Mouse (Mus musculus) neural tube, embryonic 13.5 days (tissue): ENCODE results near the gene Gucy2e. TPM values are rescaled to one million over a fixed set of nuclear protein-coding genes. Genes with fewer than 3 reads are reported as not detected.

ENCODE experiments used
- ATAC-seq: fragments of 200-750 bp; cut with Nextera tagmentation; 2 replicates; pipeline ENCODE4 v1.8.0; 2017; ENCODE audit warnings: low read depth, mild to moderate bottlenecking, moderate TSS enrichment, moderate library complexity
- H3K27ac ChIP-seq: fragments of 300-500 bp; sonication (generic); replicated peaks from 2 replicates; pipeline ENCODE4 v1.5.1; 2015; ENCODE audit warnings: moderate library complexity, mild to moderate bottlenecking, inconsistent platforms
- H3K27me3 ChIP-seq: fragments of 300-500 bp; sonication (generic); 2 replicates; pipeline ENCODE4 v1.6.1; 2015; ENCODE audit warnings: mild to moderate bottlenecking, inconsistent platforms
- H3K36me3 ChIP-seq: fragments of 300-500 bp; sonication (generic); 2 replicates; pipeline ENCODE4 v1.6.1; 2015; ENCODE audit warnings: mild to moderate bottlenecking, inconsistent platforms
- H3K4me1 ChIP-seq: fragments of 300-500 bp; sonication (generic); replicated peaks from 2 replicates; pipeline ENCODE4 v1.6.1; 2015; ENCODE audit warnings: inconsistent platforms
- H3K4me2 ChIP-seq: fragments of 300-500 bp; sonication (generic); 2 replicates; pipeline ENCODE4 v1.6.1; 2015; ENCODE audit warnings: inconsistent platforms, mild to moderate bottlenecking, moderate library complexity
- H3K4me3 ChIP-seq: fragments of 300-500 bp; sonication (generic); 2 replicates; pipeline ENCODE4 v1.5.1; 2015; ENCODE audit warnings: mild to moderate bottlenecking, inconsistent platforms
- H3K9ac ChIP-seq: fragments of 300-500 bp; sonication (generic); 2 replicates; pipeline ENCODE4 v1.6.1; 2015; ENCODE audit warnings: moderate library complexity, mild to moderate bottlenecking, inconsistent platforms
- H3K9me3 ChIP-seq: fragments of 300-500 bp; sonication (generic); 2 replicates; pipeline ENCODE4 v1.6.1; 2016; ENCODE audit warnings: inconsistent platforms
- WGBS: fragments of 180-500 bp; shearing (Covaris S2); methylation state at CpG from one replicate; pipeline ENCODE4 v1.1.7; 2015; 5-methylcytosine and 5-hydroxymethylcytosine counted together
- polyA plus RNA-seq: library from polyadenylated mRNA; unstranded; fragments of >200 nt; fragmentation: Nextera tagmentation; extraction: Ambion mirVana; gene quantifications from 2 replicates; pipeline ENCODE4 v1.2.1, GENCODE M21; 2015

The Gucy2e gene
- 0.21 TPM in 2 replicates for polyA plus RNA-seq

GRCm38 (mm10) chr11:69236926-69237260, at the start of gene Gucy2e:
Gucy2e (minus strand) TSS chr11:69237036.
- Histone ChIP-seq H3K4me2 (peak within 1 kb of the TSS; percentile 77), H3K9me3 (no peaks in the 10 kb centered on the region), H3K27me3 (peaks cover 51% of the 10 kb centered on the region), H3K36me3 (no peaks in the 10 kb centered on the region), H3K9ac (peak within 1 kb of the TSS; percentile 70), H3K4me3 (peak within 1 kb of the TSS; percentile 46), H3K27ac (peak within 1 kb of the TSS; percentile 83), H3K4me1 (peaks cover 22% of the 10 kb centered on the region)
- 28% methylated on average over 13 of the region's 13 CpGs for WGBS
- ATAC-seq: no peak

DNA sequence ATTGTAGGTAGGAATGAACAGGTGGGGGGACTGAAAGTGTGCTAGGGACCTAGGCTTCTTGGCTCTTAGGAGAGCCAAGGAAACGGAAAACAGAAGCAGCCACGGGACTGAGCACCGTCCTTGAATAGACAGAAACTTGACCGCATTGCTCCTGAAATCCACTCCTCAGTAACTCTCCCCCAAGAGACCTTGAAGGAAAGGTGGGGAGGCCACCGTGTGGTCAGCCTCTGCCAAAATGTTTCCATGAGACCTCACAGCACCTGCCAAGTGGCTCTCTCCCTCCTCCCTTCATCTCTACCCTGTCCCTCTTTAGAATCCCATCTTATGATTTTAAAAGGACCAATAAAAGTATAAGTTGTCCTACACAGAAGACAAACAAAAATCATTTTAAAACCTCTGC, 40.4 kb upstream of the Gucy2e start:
- Histone ChIP-seq H3K4me1 (no peaks in the 10 kb centered on the region), H3K4me2 (no peak overlapping the region), H3K9ac (no peak overlapping the region), H3K36me3 (no peaks in the 10 kb centered on the region), H3K9me3 (no peaks in the 10 kb centered on the region), H3K4me3 (no peak overlapping the region), H3K27me3 (no peaks in the 10 kb centered on the region), H3K27ac (no peak overlapping the region)
- WGBS: 69% methylated on average over 5 of the region's 5 CpGs
- no peak for ATAC-seq

GRCm38 (mm10) chr11:69276081-69276480, 39.2 kb upstream of the Gucy2e start:
- Histone ChIP-seq H3K4me2 (no peak overlapping the region), H3K4me1 (peaks cover 8% of the 10 kb centered on the region; the same call in 1 of the 2 replicates), H3K27ac (no peak overlapping the region), H3K9me3 (no peaks in the 10 kb centered on the region), H3K9ac (no peak overlapping the region), H3K27me3 (no peaks in the 10 kb centered on the region), H3K36me3 (no peaks in the 10 kb centered on the region), H3K4me3 (no peak overlapping the region)
- ATAC-seq: no peak
- 77% methylated on average over 2 of the region's 2 CpGs for WGBS

GRCm38 (mm10) chr11:69275650-69276049, 38.8 kb upstream of the Gucy2e start:
- Histone ChIP-seq H3K4me2 (no peak overlapping the region), H3K9ac (no peak overlapping the region), H3K27ac (no peak overlapping the region), H3K27me3 (no peaks in the 10 kb centered on the region), H3K9me3 (no peaks in the 10 kb centered on the region), H3K36me3 (no peaks in the 10 kb centered on the region), H3K4me3 (no peak overlapping the region), H3K4me1 (peaks cover 8% of the 10 kb centered on the region; the same call in 1 of the 2 replicates)
- WGBS: 83% methylated on average over 6 of the region's 6 CpGs
- ATAC-seq: no peak

DNA sequence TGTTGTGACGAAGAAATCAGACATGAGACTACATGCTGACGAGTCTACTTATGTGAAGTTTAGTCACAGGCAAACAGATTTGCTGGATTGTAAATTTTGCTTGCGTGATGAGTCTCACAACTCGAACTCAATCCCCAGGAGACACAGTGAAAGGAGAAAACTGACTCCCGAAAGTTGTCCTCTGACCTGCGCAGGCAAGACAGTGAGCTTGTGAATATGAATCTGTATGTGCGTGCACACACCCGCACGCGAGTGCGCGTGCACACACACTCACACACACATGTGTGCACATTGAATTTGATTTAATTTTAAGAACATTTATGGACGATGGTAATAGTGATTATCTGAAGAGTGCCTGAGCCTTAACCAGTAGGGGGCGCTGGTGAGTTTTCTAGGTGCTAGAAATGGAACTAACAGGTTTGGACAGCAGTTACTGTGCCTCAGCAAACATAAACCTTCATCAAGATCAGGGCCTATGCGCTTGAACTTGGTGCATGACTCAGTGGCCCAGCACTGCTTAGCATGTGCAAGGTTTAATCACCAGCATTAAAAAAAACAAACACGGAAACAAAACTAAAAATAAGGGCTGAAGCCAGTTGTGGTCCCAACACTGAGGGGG, 35.4 kb upstream of the Gucy2e start:
- Histone ChIP-seq H3K4me1 (peaks cover 12% of the 10 kb centered on the region; the same call in 1 of the 2 replicates), H3K27me3 (peaks cover 10% of the 10 kb centered on the region; the same call in 1 of the 2 replicates), H3K36me3 (no peaks in the 10 kb centered on the region), H3K9me3 (no peaks in the 10 kb centered on the region), H3K27ac (no peak overlapping the region), H3K4me3 (no peak overlapping the region), H3K4me2 (no peak overlapping the region), H3K9ac (no peak overlapping the region)
- no peak for ATAC-seq
- 45% methylated on average over 16 of the region's 16 CpGs for WGBS

- Histone ChIP-seq H3K36me3 (no peaks in the 10 kb centered on the region), H3K9ac (no peak overlapping the region), H3K4me1 (peaks cover 30% of the 10 kb centered on the region), H3K27me3 (peaks cover 10% of the 10 kb centered on the region; the same call in 1 of the 2 replicates), H3K4me2 (0 out of 2 replicates have a peak overlapping the region, but pooled peaks have one; percentile 15), H3K27ac (no peak overlapping the region), H3K9me3 (no peaks in the 10 kb centered on the region), H3K4me3 (no peak overlapping the region)
- 0 out of 2 replicates have a peak, but pooled peaks have one; percentile 29 for ATAC-seq
- WGBS: 25% methylated on average over 13 of the region's 13 CpGs
These were observed 32.7 kb upstream of the Gucy2e start for GRCm38 (mm10) chr11:69269575-69269974.

- peaks cover 10% of the 10 kb centered on the region; the same call in 1 of the 2 replicates for H3K27me3 ChIP-seq
These were observed 31.3 kb upstream of the Gucy2e start for GRCm38 (mm10) chr11:69268100-69268499.

GRCm38 (mm10) chr11:69267341-69267740, 30.5 kb upstream of the Gucy2e start:
- Histone ChIP-seq H3K36me3 (no peaks in the 10 kb centered on the region), H3K4me3 (no peak overlapping the region), H3K4me1 (peaks cover 30% of the 10 kb centered on the region), H3K9me3 (no peaks in the 10 kb centered on the region), H3K9ac (no peak overlapping the region), H3K27me3 (peaks cover 10% of the 10 kb centered on the region; the same call in 1 of the 2 replicates), H3K27ac (no peak overlapping the region), H3K4me2 (no peak overlapping the region)
- WGBS: 32% methylated on average over 7 of the region's 7 CpGs
- no peak for ATAC-seq

More at GRCm38 (mm10) chr11:69268100-69268499, 31.3 kb upstream of the Gucy2e start:
- ATAC-seq: no peak
- no peaks in the 10 kb centered on the region for H3K9me3 ChIP-seq
- 84% methylated on average over 13 of the region's 13 CpGs for WGBS
- no peak overlapping the region for H3K9ac ChIP-seq
- H3K4me1 ChIP-seq: peaks cover 30% of the 10 kb centered on the region
- H3K27ac ChIP-seq: no peak overlapping the region
- no peak overlapping the region for H3K4me3 ChIP-seq
- H3K4me2 ChIP-seq: no peak overlapping the region
- no peaks in the 10 kb centered on the region for H3K36me3 ChIP-seq

GRCm38 (mm10) chr11:69266253-69266652, 29.4 kb upstream of the Gucy2e start:
- Histone ChIP-seq H3K4me3 (peak overlapping the region; percentile 17; the same call in 1 of the 2 replicates), H3K27ac (peak overlapping the region; percentile 78), H3K9ac (peak overlapping the region; percentile 43; the same call in 1 of the 2 replicates), H3K36me3 (no peaks in the 10 kb centered on the region), H3K27me3 (peaks cover 10% of the 10 kb centered on the region; the same call in 1 of the 2 replicates), H3K4me2 (peak overlapping the region; percentile 39), H3K9me3 (no peaks in the 10 kb centered on the region), H3K4me1 (peaks cover 22% of the 10 kb centered on the region)
- WGBS: 16% methylated on average over 10 of the region's 10 CpGs
- ATAC-seq: peak; percentile 85

DNA sequence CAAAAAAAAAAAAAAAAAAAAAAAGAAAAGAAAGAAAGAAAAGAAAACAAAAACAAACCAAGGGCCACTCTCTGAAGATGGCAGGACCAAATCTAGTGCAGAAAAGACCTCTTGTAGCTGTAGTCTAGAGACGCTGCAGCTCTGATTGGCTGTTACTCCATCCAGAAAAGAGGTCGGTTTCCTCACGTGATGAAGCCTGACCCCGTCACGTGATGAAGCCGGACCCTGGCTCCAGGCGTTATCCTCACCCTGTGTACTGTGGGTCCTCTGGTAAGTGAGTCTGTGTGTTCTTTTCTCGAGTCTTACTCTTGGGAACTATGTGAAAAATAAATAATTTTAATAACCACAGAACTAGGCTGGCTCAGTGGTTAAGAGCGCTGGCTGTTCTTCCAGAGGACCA, 28.6 kb upstream of the Gucy2e start:
- peak overlapping the region; percentile 43; the same call in 1 of the 2 replicates for H3K9ac ChIP-seq
- no peaks in the 10 kb centered on the region for H3K9me3 ChIP-seq
- no peaks in the 10 kb centered on the region for H3K36me3 ChIP-seq
- no peak for ATAC-seq
- H3K4me2 ChIP-seq: no peak overlapping the region
- H3K27ac ChIP-seq: peak overlapping the region; percentile 78
- WGBS: 72% methylated on average over 9 of the region's 9 CpGs
- no peak overlapping the region for H3K4me3 ChIP-seq
- H3K27me3 ChIP-seq: peaks cover 10% of the 10 kb centered on the region; the same call in 1 of the 2 replicates
- H3K4me1 ChIP-seq: peaks cover 21% of the 10 kb centered on the region

DNA sequence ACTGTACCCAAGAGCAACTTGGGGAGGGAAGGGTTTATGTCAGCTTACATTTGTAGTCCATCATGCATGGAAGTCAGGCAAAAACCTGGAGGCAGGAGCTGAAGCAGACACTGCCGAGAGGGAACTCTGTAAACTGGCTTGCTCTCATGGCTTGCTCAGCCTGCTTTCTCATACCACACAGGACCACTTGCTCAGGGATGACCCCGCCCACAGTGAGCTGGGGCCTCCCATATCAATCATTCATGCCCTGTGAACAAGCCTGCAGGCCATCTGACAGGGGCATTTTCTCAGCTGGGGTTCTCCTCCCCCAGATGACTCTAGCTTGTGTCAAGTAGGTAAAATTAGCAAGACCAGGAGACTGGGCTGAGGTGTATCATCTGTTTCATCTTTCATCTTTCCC, 27.4 kb upstream of the Gucy2e start:
- no peaks in the 10 kb centered on the region for H3K36me3 ChIP-seq
- WGBS: 55% methylated on average over 2 of the region's 2 CpGs
- H3K4me2 ChIP-seq: no peak overlapping the region
- H3K27ac ChIP-seq: no peak overlapping the region
- H3K9me3 ChIP-seq: no peaks in the 10 kb centered on the region
- peaks cover 8% of the 10 kb centered on the region; the same call in 1 of the 2 replicates for H3K27me3 ChIP-seq
- no peak for ATAC-seq
- no peak overlapping the region for H3K4me3 ChIP-seq
- no peak overlapping the region for H3K9ac ChIP-seq
- H3K4me1 ChIP-seq: peaks cover 21% of the 10 kb centered on the region

- ATAC-seq: no peak
- Histone ChIP-seq H3K4me2 (no peak overlapping the region), H3K9ac (no peak overlapping the region), H3K9me3 (no peaks in the 10 kb centered on the region), H3K4me3 (no peak overlapping the region), H3K27ac (no peak overlapping the region), H3K36me3 (no peaks in the 10 kb centered on the region), H3K27me3 (no peaks in the 10 kb centered on the region; the same call in 1 of the 2 replicates), H3K4me1 (no peaks in the 10 kb centered on the region)
- 81% methylated on average over 1 of the region's 1 CpGs for whole genome bisulfite sequencing
These were observed 23.3 kb upstream of the Gucy2e start for GRCm38 (mm10) chr11:69260111-69260510.
